Mouse (Mus musculus): ENCODE results near the gene Rbpms2. TPM values are rescaled to one million over a fixed set of nuclear protein-coding genes. Genes with fewer than 3 reads are reported as not detected.

Gene Rbpms2
- total and polyA plus RNA-seq, 3 experiments = 29.4 to 102 (median 32.5) TPM

DNA sequence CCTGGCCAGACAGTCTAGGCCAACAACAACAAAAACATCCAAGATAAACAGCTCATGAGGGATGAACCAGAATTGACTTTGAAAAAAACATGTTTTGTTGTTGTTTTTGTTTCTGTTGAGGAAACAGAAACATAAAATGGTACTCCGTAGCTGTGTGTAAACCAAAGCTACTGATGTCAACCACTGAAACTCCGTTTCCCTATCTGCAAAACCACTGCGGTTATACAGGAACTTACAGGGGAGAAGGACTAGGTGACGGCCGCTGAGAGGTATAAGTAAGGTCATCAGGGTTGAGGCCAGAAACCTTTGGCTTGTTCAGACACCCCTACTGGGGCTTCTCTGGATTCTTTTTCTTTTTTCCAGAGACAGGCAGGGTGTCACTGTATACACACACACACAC lies 6.6 kb upstream of the Rbpms2 start:
- H3K27ac ChIP-seq = no peak overlapping the region
- intact Hi-C loops (cut with DNase I) = no loop called here
- no peak for TF ChIP-seq CTCF (IDR thresholded peaks at IDR 0.05)
- TF ChIP-seq EP300 (IDR thresholded peaks at IDR 0.05; ENCODE audit: insufficient read depth, low read depth, low read length) = no peak
- TF ChIP-seq POLR2A (IDR thresholded peaks at IDR 0.05; ENCODE audit: insufficient read depth, low read depth, low read length) = no peak
- no peak for DNase-seq
- no peaks in the 10 kb centered on the region for H3K4me1 ChIP-seq (ENCODE audit: control insufficient read depth, insufficient read depth, low read length)
- no peak overlapping the region for H3K4me3 ChIP-seq
- H3K9ac ChIP-seq (ENCODE audit: low read depth, low read length) = no peak overlapping the region
- no peaks in the 10 kb centered on the region for H3K36me3 ChIP-seq (ENCODE audit: control insufficient read depth, insufficient read depth, low read length)
- H3K27me3 ChIP-seq (ENCODE audit: control insufficient read depth, insufficient read depth, low read length) = no peaks in the 10 kb centered on the region
- no peaks in the 10 kb centered on the region for H3K79me2 ChIP-seq (replicated peaks; ENCODE audit: control insufficient read depth, insufficient read depth, low read length)
- 84% methylated on average over 5 of the region's 5 CpGs for WGBS

DNA sequence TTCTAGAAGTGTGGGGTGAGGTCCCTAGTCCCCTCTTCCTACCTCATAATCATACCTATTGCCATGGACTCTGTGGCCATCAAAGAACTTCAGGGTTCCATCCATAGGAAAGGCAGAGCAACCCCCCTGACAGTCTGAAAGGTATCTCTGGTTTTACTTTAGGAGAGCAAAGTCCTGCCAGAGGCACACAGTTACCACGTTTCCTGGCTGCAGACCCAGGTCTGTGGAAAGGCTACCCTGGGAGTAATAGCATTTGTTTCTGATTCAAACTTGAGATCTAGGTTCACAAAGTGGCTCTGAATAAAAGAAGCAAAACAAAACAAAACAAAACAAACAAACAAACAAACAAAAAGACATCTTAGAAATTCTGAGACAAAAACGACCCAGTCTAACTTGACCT lies 5.2 kb upstream of the Rbpms2 start:
- Histone ChIP-seq H3K79me2 (replicated peaks; ENCODE audit: control insufficient read depth, insufficient read depth, low read length) (no peaks in the 10 kb centered on the region), H3K4me3 (no peak overlapping the region), H3K27me3 (ENCODE audit: control insufficient read depth, insufficient read depth, low read length) (no peaks in the 10 kb centered on the region), H3K36me3 (ENCODE audit: control insufficient read depth, insufficient read depth, low read length) (no peaks in the 10 kb centered on the region), H3K27ac (no peak overlapping the region), H3K9ac (ENCODE audit: low read depth, low read length) (no peak overlapping the region), H3K4me1 (ENCODE audit: control insufficient read depth, insufficient read depth, low read length) (no peaks in the 10 kb centered on the region)
- TF ChIP-seq POLR2A (IDR thresholded peaks at IDR 0.05; ENCODE audit: insufficient read depth, low read depth, low read length) = no peak
- TF ChIP-seq EP300 (IDR thresholded peaks at IDR 0.05; ENCODE audit: insufficient read depth, low read depth, low read length) = no peak
- TF ChIP-seq CTCF (IDR thresholded peaks at IDR 0.05) = no peak
- WGBS = 77% methylated on average over 2 of the region's 2 CpGs
- intact Hi-C loops (cut with DNase I) = no loop called here
- no peak for DNase-seq

DNA sequence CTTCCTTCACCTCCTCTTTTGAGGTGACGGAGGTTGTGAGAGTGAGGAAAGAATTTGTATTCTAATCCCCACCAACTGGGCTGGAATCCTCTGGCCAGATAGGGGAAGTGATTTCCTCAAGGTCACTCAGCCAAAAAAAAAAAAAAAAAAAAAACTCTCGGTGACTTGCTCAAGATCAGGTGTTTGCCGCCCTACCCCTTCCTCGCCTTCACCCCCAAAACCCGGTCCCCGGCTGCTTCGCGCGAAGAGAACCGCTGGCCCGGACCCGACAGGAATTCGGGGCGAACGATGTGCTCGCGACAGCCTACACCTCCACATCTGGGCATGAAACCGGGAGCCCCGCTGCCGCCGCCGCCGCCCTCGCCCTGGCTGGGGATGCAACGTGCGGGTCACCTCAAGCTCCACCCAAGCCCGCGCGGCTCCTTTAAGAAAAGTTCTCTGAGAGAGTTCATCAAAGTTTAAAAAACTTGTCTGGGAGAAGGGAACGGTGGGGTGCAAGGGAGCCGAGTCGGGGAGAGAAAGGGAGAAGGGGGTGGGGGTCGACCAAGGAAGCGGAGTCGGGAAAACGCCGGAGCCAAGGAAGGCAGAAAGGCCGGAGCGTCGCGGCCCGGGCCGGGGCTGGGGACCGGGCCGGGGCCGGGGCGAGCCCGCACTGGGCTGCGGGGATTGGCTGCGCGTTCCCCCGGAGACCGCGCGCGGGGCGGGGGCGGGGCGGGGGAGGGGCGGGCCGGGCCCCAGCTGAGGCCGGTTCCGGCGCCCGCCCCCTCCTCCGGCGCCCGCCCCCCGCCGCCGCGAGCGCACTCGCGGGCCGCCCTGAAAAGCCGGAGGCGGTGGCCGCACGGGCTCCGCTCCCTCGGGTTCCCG lies 551 bp downstream of the Rbpms2 start:
- intact Hi-C loops (cut with DNase I) = loop anchor here (2.0 to 5.0 kb wide), 2 partner anchors 32 to 47 kb away; no protein-coding TSS in a partner anchor
- peak overlapping the region; percentile 89 for H3K27ac ChIP-seq
- H3K27me3 ChIP-seq (ENCODE audit: control insufficient read depth, insufficient read depth, low read length) = no peaks in the 10 kb centered on the region
- DNase-seq = peak; percentile 81 to 82
- TF ChIP-seq CTCF (IDR thresholded peaks at IDR 0.05) (no peak), POLR2A (IDR thresholded peaks at IDR 0.05; ENCODE audit: insufficient read depth, low read depth, low read length) (peak; percentile 35; the same call in 1 of the 2 replicates)
- peak overlapping the region; percentile 59 for H3K4me3 ChIP-seq
- 2% methylated on average over 45 of the region's 83 CpGs for whole genome bisulfite sequencing
- no peaks in the 10 kb centered on the region for H3K36me3 ChIP-seq (ENCODE audit: control insufficient read depth, insufficient read depth, low read length)
- no peaks in the 10 kb centered on the region for H3K79me2 ChIP-seq (replicated peaks; ENCODE audit: control insufficient read depth, insufficient read depth, low read length)
- H3K9ac ChIP-seq (ENCODE audit: low read depth, low read length) = peak overlapping the region; percentile 95
- H3K4me1 ChIP-seq (ENCODE audit: control insufficient read depth, insufficient read depth, low read length) = no peaks in the 10 kb centered on the region

DNA sequence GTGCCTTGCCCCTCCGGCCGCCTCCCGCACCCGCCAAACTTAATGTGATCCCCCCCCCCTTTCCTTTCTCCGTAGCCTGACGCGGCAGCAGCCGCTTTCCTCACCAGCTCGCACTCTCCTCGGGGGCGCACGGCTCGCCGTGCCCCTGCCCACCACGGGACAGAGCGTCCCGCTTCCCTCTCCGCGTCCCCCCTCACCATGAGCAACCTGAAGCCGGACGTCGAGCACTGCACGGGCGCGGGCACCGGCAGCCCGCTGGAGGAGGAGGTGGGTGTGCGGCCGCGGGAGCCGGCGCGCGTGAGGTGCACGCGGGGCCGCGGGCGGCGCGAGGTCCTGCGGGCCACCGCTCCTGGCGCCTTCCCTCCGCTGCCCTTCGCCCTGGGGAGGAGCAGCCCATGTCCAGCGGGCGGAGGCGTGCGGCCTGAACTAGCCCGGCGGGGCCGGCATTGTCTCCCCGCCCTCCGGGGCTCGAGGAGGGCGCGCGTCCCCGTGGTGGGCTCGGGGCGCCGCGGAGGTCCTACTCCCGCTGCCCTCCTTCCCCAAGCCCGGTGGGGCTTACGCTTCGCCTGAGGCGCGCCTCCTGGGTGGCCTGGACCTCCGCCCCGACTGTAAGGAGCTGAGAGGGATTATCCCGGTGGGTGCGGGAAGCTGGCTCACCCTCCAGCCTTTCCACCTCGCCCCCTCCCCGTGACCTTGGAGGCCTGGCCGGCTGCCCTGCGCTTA lies 1.3 kb downstream of the Rbpms2 start:
- Histone ChIP-seq H3K4me1 (ENCODE audit: control insufficient read depth, insufficient read depth, low read length) (no peaks in the 10 kb centered on the region), H3K79me2 (replicated peaks; ENCODE audit: control insufficient read depth, insufficient read depth, low read length) (no peaks in the 10 kb centered on the region), H3K4me3 (peak overlapping the region; percentile 59), H3K27ac (peak overlapping the region; percentile 78), H3K9ac (ENCODE audit: low read depth, low read length) (peak overlapping the region; percentile 87), H3K27me3 (ENCODE audit: control insufficient read depth, insufficient read depth, low read length) (no peaks in the 10 kb centered on the region), H3K36me3 (ENCODE audit: control insufficient read depth, insufficient read depth, low read length) (no peaks in the 10 kb centered on the region)
- TF ChIP-seq POLR2A (IDR thresholded peaks at IDR 0.05; ENCODE audit: insufficient read depth, low read depth, low read length) (no peak), CTCF (IDR thresholded peaks at IDR 0.05) (no peak), EP300 (IDR thresholded peaks at IDR 0.05; ENCODE audit: insufficient read depth, low read depth, low read length) (no peak)
- under 1% methylated on average over 70 of the region's 78 CpGs for WGBS
- intact Hi-C loops (cut with DNase I) = no loop called here
- DNase-seq = peak; percentile 57 to 65

DNA sequence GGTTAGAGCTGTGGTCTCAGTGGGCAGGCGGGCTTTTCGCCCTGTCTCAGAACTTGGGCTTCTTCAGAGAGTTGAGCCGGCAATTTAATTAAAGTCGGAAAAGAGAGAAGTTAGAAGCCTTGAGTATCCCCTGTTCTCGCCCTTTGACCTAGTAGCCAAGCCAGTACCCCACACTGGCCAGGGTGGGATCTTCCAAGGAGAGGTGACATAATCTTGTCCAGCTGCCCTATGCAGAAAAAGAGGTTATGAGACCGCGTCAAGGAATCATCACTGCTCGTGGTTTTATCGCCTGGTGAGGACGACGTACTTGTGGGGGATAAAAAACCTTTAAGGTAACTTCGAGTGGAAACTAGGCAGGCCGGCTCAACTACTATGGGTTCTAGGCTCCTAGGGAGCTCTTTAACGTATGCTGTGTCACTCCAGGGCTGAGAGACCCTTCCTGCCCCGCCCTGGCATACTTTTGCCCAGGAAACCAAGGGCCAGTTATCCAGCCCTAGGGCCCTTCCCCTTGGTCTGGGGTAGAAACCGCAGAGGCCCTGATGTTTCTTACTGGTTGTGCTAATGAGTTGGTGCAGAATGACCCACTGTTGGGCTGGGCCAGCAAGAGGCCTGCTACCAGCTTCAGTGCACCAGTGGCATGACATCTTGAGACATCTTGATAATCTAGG lies 2.0 kb downstream of the Rbpms2 start:
- Histone ChIP-seq H3K79me2 (replicated peaks; ENCODE audit: control insufficient read depth, insufficient read depth, low read length) (no peaks in the 10 kb centered on the region), H3K27me3 (ENCODE audit: control insufficient read depth, insufficient read depth, low read length) (no peaks in the 10 kb centered on the region), H3K9ac (ENCODE audit: low read depth, low read length) (peak overlapping the region; percentile 87), H3K4me1 (ENCODE audit: control insufficient read depth, insufficient read depth, low read length) (no peaks in the 10 kb centered on the region), H3K36me3 (ENCODE audit: control insufficient read depth, insufficient read depth, low read length) (no peaks in the 10 kb centered on the region), H3K27ac (peak overlapping the region; percentile 78), H3K4me3 (peak overlapping the region; percentile 59)
- 54% methylated on average over 16 of the region's 16 CpGs for WGBS
- intact Hi-C loops (cut with DNase I) = no loop called here
- DNase-seq = peak in 1 of 2 experiments; percentile 23
- TF ChIP-seq CTCF (IDR thresholded peaks at IDR 0.05) (no peak), EP300 (IDR thresholded peaks at IDR 0.05; ENCODE audit: insufficient read depth, low read depth, low read length) (no peak), POLR2A (IDR thresholded peaks at IDR 0.05; ENCODE audit: insufficient read depth, low read depth, low read length) (no peak)

Data from heart, adult 2 months (tissue).